Comparison of ENCODE assay signal across 14 mouse cellular contexts in the genomic region with DNA sequence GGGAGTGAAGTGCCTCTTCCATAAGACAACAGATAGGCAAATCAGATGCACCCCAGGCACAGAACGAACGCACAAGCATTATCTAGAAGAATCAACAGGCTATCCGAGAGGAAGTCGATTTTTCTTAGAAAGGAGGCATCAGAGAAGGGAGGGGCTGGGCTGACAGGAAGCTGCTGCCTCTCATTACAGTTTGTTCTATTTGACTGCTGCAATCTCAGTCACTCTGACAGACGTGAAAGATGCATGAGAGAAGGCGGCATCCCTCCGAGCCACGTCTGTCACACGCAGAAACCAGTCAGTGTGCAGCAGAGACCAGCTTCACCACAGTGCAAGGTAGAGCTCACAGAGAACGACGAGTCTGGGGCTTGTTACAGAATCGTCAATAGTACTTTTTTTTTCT.
DNase-seq lines count a peak whose midpoint lies in the region; ATAC-seq lines count a peak whose summit lies in the region.
"Had no signal": no experiment of that assay in that cellular context is flagged by ENCODE, and none has a peak within 500 bp of the region (broad histone marks: within the 10 kb centered on the region; RNA-seq: fewer than 3 reads in every experiment).

No protein-coding gene starts in this region.

- no peaks in the 10 kb centered on the region for H3K9me3 ChIP-seq in forebrain, embryonic 16.5 days (ENCODE audit: control insufficient read depth, low read length)
- no peaks in the 10 kb centered on the region for H3K9me3 ChIP-seq in forebrain, embryonic 12.5 days
- H3K9me3 ChIP-seq: hindbrain, embryonic 12.5 days; lung, embryonic 15.5 days; stomach, embryonic 15.5 days had no signal

- peaks cover 20% of the 10 kb centered on the region for H3K4me1 ChIP-seq in forebrain, embryonic 16.5 days (replicated peaks; ENCODE audit: control insufficient read depth, insufficient read depth, low read length)
- H3K4me1 ChIP-seq in forebrain, embryonic 12.5 days, result no peaks in the 10 kb centered on the region

- DNase-seq in lung, postnatal 4 days, result peak; percentile 22 to 24
- DNase-seq in lung, postnatal 36 days, result no peak
- DNase-seq in brain, adult 2 months (ENCODE audit: low read depth, low spot score), result peak; percentile 69
- no peak for DNase-seq in yolk sac, embryonic 10.5 days (ENCODE audit: low spot score)
- no peak for DNase-seq in urinary bladder, postnatal 25 days (ENCODE audit: low spot score)
- DNase-seq: adrenal gland, postnatal 14 days; cerebellum, adult 18-20 months had no signal

- H3K4me2 ChIP-seq in forebrain, embryonic 16.5 days (ENCODE audit: low read length), result no peak overlapping the region
- H3K4me2 ChIP-seq in forebrain, embryonic 12.5 days, result no peak overlapping the region
- H3K4me2 ChIP-seq: hindbrain, embryonic 12.5 days; lung, embryonic 15.5 days; stomach, embryonic 15.5 days had no signal

- WGBS in forebrain, embryonic 16.5 days, result 51% methylated on average over 12 of the region's 12 CpGs
- WGBS in forebrain, embryonic 12.5 days, result 70% methylated on average over 12 of the region's 12 CpGs

- no peak overlapping the region for H3K4me3 ChIP-seq in forebrain, embryonic 16.5 days (replicated peaks; ENCODE audit: low read length)
- no peak overlapping the region for H3K4me3 ChIP-seq in forebrain, embryonic 12.5 days (replicated peaks)
- H3K4me3 ChIP-seq: hindbrain, embryonic 12.5 days; lung, embryonic 15.5 days; stomach, embryonic 15.5 days had no signal

- H3K27ac ChIP-seq in forebrain, embryonic 16.5 days (ENCODE audit: low read length), result no peak overlapping the region; the same call in 1 of the 2 replicates
- no peak overlapping the region for H3K27ac ChIP-seq in forebrain, embryonic 12.5 days
- H3K27ac ChIP-seq: hindbrain, embryonic 12.5 days; kidney, postnatal 0 days; lung, embryonic 15.5 days; stomach, embryonic 15.5 days had no signal

- no peaks in the 10 kb centered on the region for H3K27me3 ChIP-seq in forebrain, embryonic 16.5 days (replicated peaks; ENCODE audit: control insufficient read depth, insufficient read depth, low read length)
- H3K27me3 ChIP-seq in forebrain, embryonic 12.5 days, result no peaks in the 10 kb centered on the region
- H3K27me3 ChIP-seq: lung, embryonic 15.5 days; stomach, embryonic 15.5 days had no signal

- peak; percentile 43; the same call in 1 of the 2 replicates for ATAC-seq in forebrain, embryonic 16.5 days
- no peak for ATAC-seq in forebrain, embryonic 12.5 days (ENCODE audit: low FRiP score)
- ATAC-seq in megakaryocyte, adult 5-6 weeks (ENCODE audit: poor library complexity, severe bottlenecking), result 0 out of 2 replicates have a peak, but pooled peaks have one; percentile 30

- no peaks in the 10 kb centered on the region for H3K36me3 ChIP-seq in forebrain, embryonic 16.5 days (ENCODE audit: control insufficient read depth, insufficient read depth)
- H3K36me3 ChIP-seq in forebrain, embryonic 12.5 days (replicated peaks), result no peaks in the 10 kb centered on the region
- H3K36me3 ChIP-seq: hindbrain, embryonic 12.5 days; lung, embryonic 15.5 days; stomach, embryonic 15.5 days had no signal

- H3K9ac ChIP-seq in forebrain, embryonic 16.5 days (replicated peaks; ENCODE audit: low read depth, low read length), result no peak overlapping the region
- no peak overlapping the region for H3K9ac ChIP-seq in forebrain, embryonic 12.5 days
- H3K9ac ChIP-seq: hindbrain, embryonic 12.5 days; lung, embryonic 15.5 days; stomach, embryonic 15.5 days had no signal

Comparison
In these comparisons a context has a peak if more than half of its experiments do, and no peak if none do; other contexts are left out.
1. DNase-seq: peak in lung, postnatal 4 days (2 of 2) and brain, adult 2 months (single experiment); none in lung, postnatal 36 days (single experiment), yolk sac, embryonic 10.5 days (single experiment) and urinary bladder, postnatal 25 days (single experiment).